Mouse (Mus musculus) myocyte (in vitro differentiated cells): Measurements from ENCODE around the gene Mtfr1l.

Source experiments
- E2F4 ChIP-seq: IDR thresholded peaks from one replicate; pipeline ENCODE4 v1.6.1; 2011; ENCODE audit warnings: mild to moderate bottlenecking, control low read depth, moderate library complexity; ENCODE audit not compliant: insufficient read depth
- POLR2A ChIP-seq: IDR thresholded peaks from one replicate; pipeline ENCODE4 v1.6.1; 2011; ENCODE audit warnings: low read depth, mild to moderate bottlenecking, control low read depth, moderate library complexity; ENCODE audit not compliant: insufficient read length
- TCF12 ChIP-seq: IDR thresholded peaks from one replicate; pipeline ENCODE4 v1.6.1; 2011; ENCODE audit warnings: mild to moderate bottlenecking, control low read depth; ENCODE audit not compliant: poor library complexity, insufficient read depth, severe bottlenecking

- TF ChIP-seq POLR2A (no peak), TCF12 (no peak), E2F4 (no peak)
These were observed 16.6 kb downstream of the Mtfr1l start for GRCm38 (mm10) chr4:134518541-134518940.
